ENCODE assay signal across 24 mouse cellular contexts in the genomic region with DNA sequence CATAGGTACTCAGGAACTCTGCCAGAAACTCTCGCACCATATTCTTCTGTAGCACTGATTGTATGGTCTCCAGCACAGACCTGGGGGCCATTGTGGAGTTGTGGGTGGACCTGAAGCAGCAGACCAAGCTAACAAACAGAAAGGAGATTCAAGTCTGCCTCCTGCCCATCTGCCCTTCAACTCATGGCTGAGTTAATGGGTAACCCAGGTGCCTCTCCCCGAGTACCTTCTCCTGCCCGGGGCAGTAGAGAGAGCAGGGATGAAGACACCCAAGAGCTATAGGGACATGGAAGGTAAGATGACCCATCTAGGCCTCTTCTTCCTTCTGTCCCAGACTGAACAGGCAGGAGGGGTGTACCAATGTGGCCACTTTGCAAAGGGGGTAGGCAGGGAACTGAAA. TPM values are rescaled to one million over a fixed set of nuclear protein-coding genes. Genes with fewer than 3 reads are reported as not detected.
DNase-seq lines count a peak whose midpoint lies in the region; ATAC-seq and TF ChIP-seq lines count a peak whose summit lies in the region.
"Had no signal": no experiment of that assay in that cellular context is flagged by ENCODE, and none has a peak within 500 bp of the region (broad histone marks: within the 10 kb centered on the region; RNA-seq: fewer than 3 reads in every experiment).

No protein-coding gene starts in this region.

- peak overlapping the region; percentile 19; the same call in 1 of the 2 replicates for H3K4me2 ChIP-seq in intestine, embryonic 16.5 days (ENCODE audit: low read depth, low read length)
- peak overlapping the region; percentile 10 for H3K4me2 ChIP-seq in liver, embryonic 16.5 days (ENCODE audit: low read depth, low read length)

- H3K27me3 ChIP-seq in intestine, embryonic 16.5 days (replicated peaks; ENCODE audit: control insufficient read depth, insufficient read depth, low read length): no peaks in the 10 kb centered on the region
- H3K27me3 ChIP-seq in liver, embryonic 16.5 days (ENCODE audit: control insufficient read depth, insufficient read depth, low read depth, low read length): no peaks in the 10 kb centered on the region; the same call in 1 of the 2 replicates

- peak overlapping the region; percentile 69 for H3K4me3 ChIP-seq in gastrocnemius, adult 2 months
- H3K4me3 ChIP-seq in intestine, embryonic 16.5 days (ENCODE audit: low read length): no peak overlapping the region
- no peak overlapping the region for H3K4me3 ChIP-seq in liver, embryonic 16.5 days (ENCODE audit: low read depth, low read length)
- H3K4me3 ChIP-seq: embryonic facial prominence, embryonic 10.5 days; midbrain, embryonic 10.5 days had no signal

- H3K9ac ChIP-seq in intestine, embryonic 16.5 days (ENCODE audit: low read depth, low read length): no peak overlapping the region; the same call in 1 of the 2 replicates
- no peak overlapping the region for H3K9ac ChIP-seq in liver, embryonic 16.5 days (ENCODE audit: low read depth, low read length)

- peak overlapping the region; percentile 84 for H3K27ac ChIP-seq in gastrocnemius, adult 2 months
- no peak overlapping the region for H3K27ac ChIP-seq in intestine, embryonic 16.5 days (ENCODE audit: low read length)
- no peak overlapping the region for H3K27ac ChIP-seq in liver, embryonic 16.5 days (ENCODE audit: low read length)
- H3K27ac ChIP-seq: embryonic facial prominence, embryonic 10.5 days; hindbrain, postnatal 0 days; midbrain, embryonic 10.5 days had no signal

- H3K9me3 ChIP-seq in intestine, embryonic 16.5 days (ENCODE audit: control insufficient read depth, low read length): no peaks in the 10 kb centered on the region
- H3K9me3 ChIP-seq in liver, embryonic 16.5 days (replicated peaks; ENCODE audit: control insufficient read depth, low read length): no peaks in the 10 kb centered on the region
- H3K9me3 ChIP-seq: embryonic facial prominence, embryonic 10.5 days; midbrain, embryonic 10.5 days had no signal

- WGBS in intestine, embryonic 16.5 days: 52% methylated on average over 3 of the region's 3 CpGs
- WGBS in liver, embryonic 16.5 days (ENCODE audit: insufficient replicate concordance): 61% methylated on average over 3 of the region's 3 CpGs

- intact Hi-C loops in gastrocnemius, adult 2 months (cut with DNase I): no loop called here

- H3K4me1 ChIP-seq in intestine, embryonic 16.5 days (ENCODE audit: control insufficient read depth, insufficient read depth, low read length): peaks cover 9% of the 10 kb centered on the region
- no peaks in the 10 kb centered on the region for H3K4me1 ChIP-seq in liver, embryonic 16.5 days (ENCODE audit: control insufficient read depth, low read depth, low read length)

- DNase-seq in gastrocnemius, adult 2 months: no peak
- no peak for DNase-seq in gastrocnemius, adult 8-10 months (ENCODE audit: low spot score in 2 of 2)
- peak; percentile 75 for DNase-seq in kidney, postnatal 14 days
- DNase-seq in left cerebral cortex, adult 18-20 months (ENCODE audit: low spot score in 2 of 2): no peak
- no peak for DNase-seq in right cerebral cortex, postnatal 4 days
- DNase-seq in adrenal gland, postnatal 25 days: no peak
- DNase-seq: cerebellum, postnatal 14 days; heart, adult 11 months; layer of hippocampus, adult 9-11 months; left cerebral cortex, postnatal 4 days; lung, adult 2 months; lung, postnatal 4 days; thymus, postnatal 14 days had no signal

- no peaks in the 10 kb centered on the region for H3K36me3 ChIP-seq in intestine, embryonic 16.5 days (ENCODE audit: control insufficient read depth, insufficient read depth, low read length)
- no peaks in the 10 kb centered on the region for H3K36me3 ChIP-seq in liver, embryonic 16.5 days (ENCODE audit: control insufficient read depth, insufficient read depth)
- H3K36me3 ChIP-seq: embryonic facial prominence, embryonic 10.5 days; midbrain, embryonic 10.5 days had no signal

- ATAC-seq in intestine, embryonic 16.5 days: peak; percentile 69
- peak; percentile 69 for ATAC-seq in liver, embryonic 16.5 days (ENCODE audit: low read depth)
- ATAC-seq: forebrain, embryonic 16.5 days; hindbrain, postnatal 0 days had no signal

- TF ChIP-seq CTCF in gastrocnemius, adult 2 months (IDR thresholded peaks at IDR 0.05): no peak

RNA-seq across cellular contexts. Expression of gene Aqp7, which starts 2.7 kb away (rescaled TPM):
- total RNA-seq in gastrocnemius, adult 2 months (2021): 10 to 100 TPM in 1 of 2 experiments, 1 to 10 TPM in 1; 9.3 to 11.2 TPM
- 1 to 10 TPM; 5.4 to 9.4 (median 7.2) TPM for total RNA-seq in gastrocnemius, adult 8-10 months (2022)
- polyA plus RNA-seq in intestine, embryonic 16.5 days (2015; fragmentation: Nextera tagmentation; extraction: Ambion mirVana): 0.56 and 0.83 TPM in 2 replicates
- 1.1 and 1.4 TPM in 2 replicates for polyA plus RNA-seq in liver, embryonic 16.5 days (2015; fragmentation: Nextera tagmentation; extraction: Ambion mirVana)
- not detected for total RNA-seq in left cerebral cortex, adult 18-20 months (2021)
- 18.6 and 20.6 TPM in 2 replicates for total RNA-seq in adrenal gland, postnatal 25 days (2021)
- total RNA-seq: hematopoietic stem cell, adult 5-6 weeks; hindbrain, postnatal 0 days; left cerebral cortex, postnatal 4 days; MEL had no signal
- polyA plus RNA-seq: embryonic facial prominence, embryonic 10.5 days; forebrain, embryonic 16.5 days; heart, embryonic 14.5 days; neural tube, embryonic 11.5 days had no signal

RNA-seq across cellular contexts. Expression of gene Aqp3, which starts 52.7 kb away (rescaled TPM):
- total RNA-seq in gastrocnemius, adult 2 months (2021): not detected
- total RNA-seq in gastrocnemius, adult 8-10 months (2022): not detected
- 4.4 and 4.5 TPM in 2 replicates for polyA plus RNA-seq in intestine, embryonic 16.5 days (2015; fragmentation: Nextera tagmentation; extraction: Ambion mirVana)
- 10.4 and 11.4 TPM in 2 replicates for polyA plus RNA-seq in liver, embryonic 16.5 days (2015; fragmentation: Nextera tagmentation; extraction: Ambion mirVana)
- not detected for total RNA-seq in left cerebral cortex, adult 18-20 months (2021)
- total RNA-seq in adrenal gland, postnatal 25 days (2021): not detected in 2 replicates
- total RNA-seq: gastrocnemius, adult 18-20 months; hematopoietic stem cell, adult 5-6 weeks had no signal

Comparison
In these comparisons a context has a peak if more than half of its experiments do, and no peak if none do; other contexts are left out.
1. RNA of gene Aqp7, which starts 2.7 kb away (total RNA-seq): 18.6 to 20.6 TPM in adrenal gland, postnatal 25 days, 9.3 to 11.2 TPM in gastrocnemius, adult 2 months and 5.4 to 9.4 TPM in gastrocnemius, adult 8-10 months; not detected in left cerebral cortex, adult 18-20 months; every median in the first group is over 4 times any median in the second.